Mouse (Mus musculus): ENCODE measurements around the gene Sart3. TPM values are rescaled to one million over a fixed set of nuclear protein-coding genes. Genes with fewer than 3 reads are reported as not detected.
A peak's percentile ranks its signal among the peaks of the same experiment; 100 is the strongest.
"Not testable (repeated sequence)": the region's sequence is repeated elsewhere in the genome, so short reads cannot be mapped to it uniquely, and the experiment has no call there.

Sart3 gene
- 40.2 and 43.8 TPM in 2 replicates for polyA plus RNA-seq (2015; fragmentation: Nextera tagmentation; extraction: Ambion mirVana)

DNA sequence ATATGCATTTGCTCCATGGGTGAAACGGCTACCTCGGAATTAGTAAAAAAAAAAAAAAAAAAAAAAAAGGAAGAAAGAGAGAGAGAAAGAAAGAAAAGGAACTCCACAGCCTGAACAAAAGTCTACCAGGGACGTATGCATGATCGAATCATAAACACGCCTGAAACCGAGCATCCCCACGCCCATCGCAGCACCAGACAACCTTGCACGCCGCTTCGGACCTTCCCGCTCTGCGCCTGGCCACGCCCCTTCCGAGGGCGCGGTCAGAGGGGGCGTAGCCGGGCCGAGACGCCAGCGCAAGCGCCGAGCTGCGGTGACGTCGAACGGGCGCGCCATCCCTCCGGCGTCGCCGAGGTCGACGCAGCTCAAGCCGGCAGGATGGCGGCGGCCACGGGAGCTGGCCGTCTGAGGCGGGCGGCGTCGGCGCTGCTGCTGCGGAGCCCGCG is at the start of gene Sart3, which contains the start of gene Iscu:
TSS of gene Sart3 (minus strand) at position 61 of the 446 bp plus-strand sequence.
TSS of gene Iscu (plus strand) at position 299 of the 446 bp plus-strand sequence.
- peaks cover 21% of the 10 kb centered on the region for H3K36me3 ChIP-seq
- peak within 1 kb of the TSS; percentile 84 for H3K9ac ChIP-seq
- H3K4me2 ChIP-seq (replicated peaks), result peak within 1 kb of the TSS; percentile 85
- peaks cover 17% of the 10 kb centered on the region for H3K4me1 ChIP-seq (replicated peaks)
- under 1% methylated on average over 49 of the region's 49 CpGs for WGBS
- no peaks in the 10 kb centered on the region for H3K9me3 ChIP-seq
- H3K4me3 ChIP-seq (replicated peaks), result peak within 1 kb of the TSS; percentile 73
- ATAC-seq, result peak; percentile 92
- H3K27me3 ChIP-seq (replicated peaks), result no peaks in the 10 kb centered on the region
- peak within 1 kb of the TSS; percentile 99 for H3K27ac ChIP-seq

DNA sequence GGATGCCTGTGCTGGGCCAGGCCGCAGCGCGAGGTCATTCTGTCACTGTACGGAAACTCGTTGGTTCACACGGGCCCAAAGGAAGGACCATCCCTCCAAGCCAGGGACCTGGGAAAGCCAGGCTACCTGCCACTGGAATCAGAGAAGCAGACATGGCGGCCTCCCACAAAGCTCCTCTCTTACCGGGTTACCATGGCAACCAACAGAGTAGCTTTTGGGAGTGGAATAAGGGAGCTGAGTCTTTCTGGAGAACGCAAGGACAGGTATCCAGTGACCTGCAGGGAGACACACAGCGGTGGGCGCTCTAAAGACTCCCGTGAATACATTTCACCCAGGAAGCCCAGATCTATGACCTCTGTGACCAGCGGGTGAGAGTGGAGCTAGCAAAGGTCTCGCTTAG is 46.3 kb upstream of the Sart3 start:
- Histone ChIP-seq H3K4me2 (replicated peaks) (no peak overlapping the region), H3K27me3 (replicated peaks) (no peaks in the 10 kb centered on the region), H3K9ac (no peak overlapping the region), H3K9me3 (no peaks in the 10 kb centered on the region), H3K36me3 (no peaks in the 10 kb centered on the region), H3K4me1 (replicated peaks) (0 out of 2 replicates have a peak, but pooled peaks cover 6% of the 10 kb centered on the region), H3K4me3 (replicated peaks) (no peak overlapping the region), H3K27ac (no peak overlapping the region)
- no peak for ATAC-seq
- 65% methylated on average over 14 of the region's 14 CpGs for WGBS

- H3K36me3 ChIP-seq, result no peaks in the 10 kb centered on the region
- H3K27me3 ChIP-seq (replicated peaks), result no peaks in the 10 kb centered on the region
- no peak overlapping the region for H3K9ac ChIP-seq
- H3K27ac ChIP-seq, result no peak overlapping the region
- WGBS, result 10% methylated on average over 15 of the region's 15 CpGs
- H3K9me3 ChIP-seq, result no peaks in the 10 kb centered on the region
- H3K4me3 ChIP-seq (replicated peaks), result no peak overlapping the region
- H3K4me2 ChIP-seq (replicated peaks), result peak overlapping the region; percentile 15; the same call in 1 of the 2 replicates
- H3K4me1 ChIP-seq (replicated peaks), result 0 out of 2 replicates have a peak, but pooled peaks cover 6% of the 10 kb centered on the region
- no peak for ATAC-seq
Measured at GRCm38 (mm10) chr5:113815638-113816152, 43.4 kb upstream of the Sart3 start.

GRCm38 (mm10) chr5:113815041-113815389 is 42.7 kb upstream of the Sart3 start:
- Histone ChIP-seq H3K9me3 (no peaks in the 10 kb centered on the region), H3K4me1 (replicated peaks) (0 out of 2 replicates have a peak, but pooled peaks cover 6% of the 10 kb centered on the region), H3K9ac (no peak overlapping the region), H3K27me3 (replicated peaks) (no peaks in the 10 kb centered on the region), H3K4me3 (replicated peaks) (no peak overlapping the region), H3K27ac (no peak overlapping the region), H3K36me3 (no peaks in the 10 kb centered on the region), H3K4me2 (replicated peaks) (no peak overlapping the region)
- no peak; the same call in 1 of the 2 replicates for ATAC-seq
- WGBS, result 62% methylated on average over 11 of the region's 11 CpGs

- Histone ChIP-seq H3K9ac (no peak overlapping the region), H3K27me3 (replicated peaks) (no peaks in the 10 kb centered on the region), H3K9me3 (no peaks in the 10 kb centered on the region), H3K36me3 (no peaks in the 10 kb centered on the region), H3K4me1 (replicated peaks) (0 out of 2 replicates have a peak, but pooled peaks cover 6% of the 10 kb centered on the region), H3K27ac (no peak overlapping the region), H3K4me3 (replicated peaks) (no peak overlapping the region), H3K4me2 (replicated peaks) (no peak overlapping the region)
- ATAC-seq, result no peak
- WGBS, result 42% methylated on average over 27 of the region's 27 CpGs
Measured at GRCm38 (mm10) chr5:113814111-113815040, 42.1 kb upstream of the Sart3 start.

- Histone ChIP-seq H3K9me3 (no peaks in the 10 kb centered on the region), H3K27me3 (replicated peaks) (no peaks in the 10 kb centered on the region), H3K4me2 (replicated peaks) (no peak overlapping the region), H3K4me3 (replicated peaks) (no peak overlapping the region), H3K27ac (no peak overlapping the region), H3K9ac (no peak overlapping the region), H3K4me1 (replicated peaks) (0 out of 2 replicates have a peak, but pooled peaks cover 6% of the 10 kb centered on the region), H3K36me3 (no peaks in the 10 kb centered on the region)
- 20% methylated on average over 9 of the region's 9 CpGs for WGBS
- no peak for ATAC-seq
Measured at GRCm38 (mm10) chr5:113813608-113814007, 41.3 kb upstream of the Sart3 start.

DNA sequence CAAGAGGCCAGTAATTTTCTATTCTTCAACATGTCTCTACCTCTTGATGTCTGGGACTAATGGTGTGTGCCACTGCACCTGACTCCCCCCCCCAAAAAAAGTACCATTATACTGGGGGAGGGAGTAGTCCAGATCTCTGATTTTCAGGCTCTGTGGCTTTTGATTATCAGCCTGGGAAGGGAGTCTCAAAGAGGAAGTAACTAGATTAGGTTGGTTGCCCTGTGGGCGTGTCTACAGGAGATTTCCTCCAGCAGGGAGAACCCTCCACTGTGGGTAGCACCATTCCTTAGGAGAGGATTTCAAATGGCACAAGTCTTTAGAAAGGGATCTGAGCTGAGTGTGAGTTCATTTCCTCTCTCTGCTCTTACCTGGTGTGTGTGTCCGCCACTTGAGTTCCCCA is 40.3 kb upstream of the Sart3 start:
- no peaks in the 10 kb centered on the region for H3K36me3 ChIP-seq
- H3K27me3 ChIP-seq (replicated peaks), result no peaks in the 10 kb centered on the region
- H3K4me2 ChIP-seq (replicated peaks), result no peak overlapping the region
- ATAC-seq, result no peak
- H3K27ac ChIP-seq, result no peak overlapping the region
- no peak overlapping the region for H3K4me3 ChIP-seq (replicated peaks)
- no peak overlapping the region for H3K9ac ChIP-seq
- H3K9me3 ChIP-seq, result no peaks in the 10 kb centered on the region
- 85% methylated on average over 2 of the region's 2 CpGs for WGBS
- H3K4me1 ChIP-seq (replicated peaks), result peaks cover 13% of the 10 kb centered on the region

DNA sequence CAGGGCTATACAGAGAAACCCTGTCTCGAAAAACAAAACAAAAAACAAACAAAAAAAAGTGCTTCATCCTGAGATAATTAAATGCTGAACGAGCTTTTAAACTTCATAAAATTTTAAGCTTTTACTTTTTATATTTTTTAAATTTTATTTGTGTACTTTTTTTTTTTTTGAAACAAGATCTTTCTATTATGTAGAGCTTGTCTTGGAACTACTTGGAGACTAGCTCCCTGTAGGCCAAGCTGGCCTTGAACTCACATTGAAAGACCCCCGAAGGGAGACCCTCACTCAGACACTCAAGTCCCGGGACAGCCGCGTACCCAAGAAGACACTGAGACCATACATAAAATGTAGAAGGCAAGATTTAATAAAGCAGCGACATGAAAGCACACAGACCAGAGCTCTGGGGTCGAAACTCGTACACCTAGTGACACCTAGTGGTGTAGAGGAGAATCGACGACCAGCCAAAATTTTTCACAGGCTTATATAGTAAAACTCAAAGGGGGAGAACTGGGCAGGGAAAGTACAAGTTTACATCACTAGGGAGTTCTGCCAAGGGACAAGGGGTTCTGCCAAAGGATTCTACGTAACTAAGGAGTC is 39.6 kb upstream of the Sart3 start:
- 18% methylated on average over 11 of the region's 12 CpGs for WGBS
- not testable (repeated sequence) for H3K4me3 ChIP-seq (replicated peaks); H3K4me2 ChIP-seq (replicated peaks); ATAC-seq; H3K9ac ChIP-seq; H3K9me3 ChIP-seq; H3K36me3 ChIP-seq; H3K27ac ChIP-seq; H3K27me3 ChIP-seq (replicated peaks)
- peaks cover 14% of the 10 kb centered on the region for H3K4me1 ChIP-seq (replicated peaks)

- 95% methylated on average over 4 of the region's 4 CpGs for WGBS
Measured at GRCm38 (mm10) chr5:113810111-113810510, 37.8 kb upstream of the Sart3 start.

DNA sequence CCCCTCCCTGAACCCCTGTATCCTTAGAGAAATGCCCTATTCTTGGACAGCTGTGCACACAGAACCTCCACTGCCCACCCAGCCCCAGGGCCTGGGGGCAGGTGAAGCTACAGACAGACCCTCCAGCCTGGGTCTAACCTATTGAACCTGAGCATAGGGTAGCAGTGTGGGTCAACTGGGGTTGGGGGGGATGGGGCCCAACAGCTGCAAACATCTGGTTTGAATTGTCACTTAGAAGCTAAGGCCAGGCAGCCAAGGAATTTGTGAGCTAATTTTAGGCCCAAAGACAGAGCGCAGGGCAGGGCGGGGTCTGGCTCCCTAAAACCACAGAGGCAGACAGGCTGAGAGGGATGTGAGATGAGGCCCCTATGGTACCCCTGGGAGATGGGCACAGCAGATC is 35.9 kb upstream of the Sart3 start:
- H3K4me2 ChIP-seq (replicated peaks), result no peak overlapping the region
- H3K9me3 ChIP-seq, result no peaks in the 10 kb centered on the region
- H3K36me3 ChIP-seq, result no peaks in the 10 kb centered on the region
- no peak overlapping the region for H3K9ac ChIP-seq
- no peaks in the 10 kb centered on the region for H3K27me3 ChIP-seq (replicated peaks)
- WGBS, result 56% methylated on average over 2 of the region's 2 CpGs
- peak overlapping the region; percentile 51 for H3K27ac ChIP-seq
- peaks cover 13% of the 10 kb centered on the region for H3K4me1 ChIP-seq (replicated peaks)
- no peak for ATAC-seq
- no peak overlapping the region for H3K4me3 ChIP-seq (replicated peaks)

More at GRCm38 (mm10) chr5:113810111-113810510, 37.8 kb upstream of the Sart3 start:
- Histone ChIP-seq H3K4me3 (replicated peaks) (no peak overlapping the region), H3K27me3 (replicated peaks) (no peaks in the 10 kb centered on the region), H3K27ac (no peak overlapping the region), H3K4me1 (replicated peaks) (peaks cover 8% of the 10 kb centered on the region), H3K9me3 (no peaks in the 10 kb centered on the region), H3K4me2 (replicated peaks) (no peak overlapping the region), H3K9ac (no peak overlapping the region), H3K36me3 (no peaks in the 10 kb centered on the region)
- ATAC-seq, result no peak

- H3K9me3 ChIP-seq, result no peaks in the 10 kb centered on the region
- no peaks in the 10 kb centered on the region for H3K27me3 ChIP-seq (replicated peaks)
- H3K36me3 ChIP-seq, result no peaks in the 10 kb centered on the region
- peak overlapping the region; percentile 13; the same call in 1 of the 2 replicates for H3K9ac ChIP-seq
- H3K27ac ChIP-seq, result peak overlapping the region; percentile 51
- WGBS, result 56% methylated on average over 9 of the region's 9 CpGs
- ATAC-seq, result no peak
- peaks cover 13% of the 10 kb centered on the region for H3K4me1 ChIP-seq (replicated peaks)
- H3K4me2 ChIP-seq (replicated peaks), result no peak overlapping the region
- no peak overlapping the region for H3K4me3 ChIP-seq (replicated peaks)
Measured at GRCm38 (mm10) chr5:113807712-113808111, 35.4 kb upstream of the Sart3 start.

- H3K4me2 ChIP-seq (replicated peaks), result no peak overlapping the region
- WGBS, result 13% methylated on average over 10 of the region's 10 CpGs
- peak; percentile 66 for ATAC-seq
- no peak overlapping the region for H3K4me3 ChIP-seq (replicated peaks)
- no peaks in the 10 kb centered on the region for H3K27me3 ChIP-seq (replicated peaks)
- peaks cover 13% of the 10 kb centered on the region for H3K4me1 ChIP-seq (replicated peaks)
- no peaks in the 10 kb centered on the region for H3K36me3 ChIP-seq
- H3K9me3 ChIP-seq, result no peaks in the 10 kb centered on the region
- peak overlapping the region; percentile 27; the same call in 1 of the 2 replicates for H3K27ac ChIP-seq
- no peak overlapping the region for H3K9ac ChIP-seq
Measured at GRCm38 (mm10) chr5:113806414-113806813, 34.1 kb upstream of the Sart3 start.
